Mouse (Mus musculus): ENCODE results near the gene Slc22a6. TPM values are rescaled to one million over a fixed set of nuclear protein-coding genes. Genes with fewer than 3 reads are reported as not detected.

The Slc22a6 gene
- not detected in 4 replicates for total RNA-seq (2023)

GRCm38 (mm10) chr19:8617904-8618303 is at the start of gene Slc22a6:
Gene Slc22a6 (plus strand): TSS chr19:8618039.

GRCm38 (mm10) chr19:8590954-8591353 is 26.9 kb upstream of the Slc22a6 start, which contains the start of gene Slc22a8:
Gene Slc22a8 (plus strand): TSS chr19:8591254.

GRCm38 (mm10) chr19:8663360-8663839 is 45.6 kb downstream of the Slc22a6 start, which contains the start of gene Chrm1:
Gene Chrm1 (plus strand): TSS chr19:8663789.

Other genes with a start within 250 kb of the Slc22a6 start
- not detected in 4 replicates for gene Slc22a30, start 212.9 kb upstream of the Slc22a6 start, total RNA-seq (2023)
- gene Slc22a8, start 26.8 kb upstream of the Slc22a6 start, total RNA-seq (2023): not detected in 4 replicates
- gene Chrm1, start 45.8 kb downstream of the Slc22a6 start, total RNA-seq (2023): not detected in 4 replicates
- gene Slc3a2, start 105.3 kb downstream of the Slc22a6 start, total RNA-seq (2023): 230 to 247 TPM (median 235 TPM) in 4 replicates
- gene Wdr74, start 117.8 kb downstream of the Slc22a6 start, total RNA-seq (2023): 62.8 to 83.7 TPM (median 79.5 TPM) in 4 replicates
- gene 1700092M07Rik, start 122.7 kb downstream of the Slc22a6 start, total RNA-seq (2023): 3.0 to 7.4 TPM (median 4.7 TPM) in 4 replicates
- gene Stx5a, start 123.4 kb downstream of the Slc22a6 start, total RNA-seq (2023): 237 to 245 TPM (median 241 TPM) in 4 replicates
- 377 to 393 TPM (median 389 TPM) in 4 replicates for gene Nxf1, start 139.0 kb downstream of the Slc22a6 start, total RNA-seq (2023)
- gene Tmem223, start 153.0 kb downstream of the Slc22a6 start, total RNA-seq (2023): 26.2 to 31.3 TPM (median 28.9 TPM) in 4 replicates
- gene Tmem179b, start 156.4 kb downstream of the Slc22a6 start, total RNA-seq (2023): 63.6 to 73.3 TPM (median 71.5 TPM) in 4 replicates
- 20.5 to 27.0 TPM (median 24.5 TPM) in 4 replicates for gene Taf6l, start 168.4 kb downstream of the Slc22a6 start, total RNA-seq (2023)
- 58.1 to 65.7 TPM (median 60.7 TPM) in 4 replicates for gene Polr2g, start 180.5 kb downstream of the Slc22a6 start, total RNA-seq (2023)
- gene Zbtb3, start 184.5 kb downstream of the Slc22a6 start, total RNA-seq (2023): 1.3 to 2.0 TPM (median 1.6 TPM) in 4 replicates
- gene Ttc9c, start 201.3 kb downstream of the Slc22a6 start, total RNA-seq (2023): 28.9 to 33.7 TPM (median 30.1 TPM) in 4 replicates
- 104 to 114 TPM (median 109 TPM) in 4 replicates for gene Hnrnpul2, start 202.0 kb downstream of the Slc22a6 start, total RNA-seq (2023)
- gene AC129217.1, start 211.7 kb downstream of the Slc22a6 start, total RNA-seq (2023): 6.4 to 30.3 TPM (median 16.5 TPM) in 4 replicates
- gene Bscl2, start 219.4 kb downstream of the Slc22a6 start, total RNA-seq (2023): 45.4 to 52.9 TPM (median 48.9 TPM) in 4 replicates
- not detected in 4 replicates for gene Gng3, start 221.2 kb downstream of the Slc22a6 start, total RNA-seq (2023)
- 0.32 to 0.75 TPM (median 0.51 TPM) in 4 replicates for gene Lrrn4cl, start 232.7 kb downstream of the Slc22a6 start, total RNA-seq (2023)